22 mouse cellular contexts compared by ENCODE assay signal in genomic region chr1:63508801-63509200, GRCm38 (mm10).
DNase-seq lines count a peak whose midpoint lies in the region; ATAC-seq and TF ChIP-seq lines count a peak whose summit lies in the region.
"Had no signal": no experiment of that assay in that cellular context is flagged by ENCODE, and none has a peak within 500 bp of the region (broad histone marks: within the 10 kb centered on the region; RNA-seq: fewer than 3 reads in every experiment).

No protein-coding gene starts in this region.

- no peak for TF ChIP-seq POLR2A in brain, embryonic 14.5 days (IDR thresholded peaks at IDR 0.05; ENCODE audit: borderline replicate concordance, extremely low read depth, insufficient read depth, insufficient read length, poor library complexity, severe bottlenecking)

- ATAC-seq in cerebellum, adult (ENCODE audit: insufficient number of reproducible peaks, low FRiP score, low TSS enrichment) = peak; percentile 53; the same call in 1 of the 2 replicates
- 0 out of 2 replicates have a peak, but pooled peaks have one; percentile 23 for ATAC-seq in hindbrain, embryonic 15.5 days (ENCODE audit: low FRiP score, low read depth)
- ATAC-seq in hindbrain, embryonic 11.5 days (ENCODE audit: low FRiP score) = no peak
- peak; percentile 69 for ATAC-seq in neural tube, embryonic 15.5 days (ENCODE audit: low FRiP score)
- no peak for ATAC-seq in forebrain, embryonic 16.5 days
- ATAC-seq: CD4-positive, CD25-positive, alpha-beta regulatory T cell, adult 4 months; forebrain, embryonic 13.5 days had no signal

- WGBS in hindbrain, embryonic 15.5 days = 45% methylated on average over 4 of the region's 4 CpGs
- 73% methylated on average over 4 of the region's 4 CpGs for WGBS in hindbrain, embryonic 11.5 days
- WGBS in neural tube, embryonic 15.5 days = 36% methylated on average over 4 of the region's 4 CpGs
- WGBS in forebrain, embryonic 16.5 days = 49% methylated on average over 4 of the region's 4 CpGs

- DNase-seq in cerebellum, adult 11-12 months = no peak
- DNase-seq in hindbrain, embryonic 11.5 days (ENCODE audit: low spot score) = no peak
- DNase-seq in brain, embryonic 14.5 days (ENCODE audit: low read depth) = peak; percentile 36
- no peak for DNase-seq in thymus, adult 18-20 months
- DNase-seq: adrenal gland, adult 8-10 months; B cell, adult 2 months; cerebellum, adult 2 months; cerebellum, postnatal 10 days; gastrocnemius, adult 2 months; gastrocnemius, postnatal 36 days; heart, adult 18-20 months; heart, postnatal 14 days had no signal

- no peaks in the 10 kb centered on the region for H3K9me3 ChIP-seq in hindbrain, embryonic 15.5 days
- no peaks in the 10 kb centered on the region for H3K9me3 ChIP-seq in hindbrain, embryonic 11.5 days (ENCODE audit: control insufficient read depth, low read length)
- no peaks in the 10 kb centered on the region for H3K9me3 ChIP-seq in neural tube, embryonic 15.5 days (replicated peaks)
- H3K9me3 ChIP-seq in forebrain, embryonic 16.5 days (ENCODE audit: control insufficient read depth, low read length) = no peaks in the 10 kb centered on the region
- H3K9me3 ChIP-seq: embryonic facial prominence, embryonic 10.5 days; forebrain, embryonic 13.5 days; G1E; heart, embryonic 15.5 days had no signal

- H3K9ac ChIP-seq in hindbrain, embryonic 15.5 days = no peak overlapping the region
- H3K9ac ChIP-seq in hindbrain, embryonic 11.5 days (ENCODE audit: low read depth, low read length) = no peak overlapping the region
- no peak overlapping the region for H3K9ac ChIP-seq in neural tube, embryonic 15.5 days (replicated peaks)
- H3K9ac ChIP-seq in forebrain, embryonic 16.5 days (replicated peaks; ENCODE audit: low read depth, low read length) = no peak overlapping the region
- H3K9ac ChIP-seq: forebrain, embryonic 13.5 days; heart, embryonic 15.5 days had no signal

- H3K27ac ChIP-seq in hindbrain, embryonic 15.5 days (replicated peaks) = no peak overlapping the region
- H3K27ac ChIP-seq in hindbrain, embryonic 11.5 days (ENCODE audit: low read depth, low read length) = no peak overlapping the region
- H3K27ac ChIP-seq in neural tube, embryonic 15.5 days (replicated peaks) = no peak overlapping the region
- H3K27ac ChIP-seq in forebrain, embryonic 16.5 days (ENCODE audit: low read length) = no peak overlapping the region
- H3K27ac ChIP-seq: embryonic facial prominence, embryonic 10.5 days; forebrain, embryonic 13.5 days; gastrocnemius, adult 2 months; heart, embryonic 15.5 days had no signal

- no peak for TF ChIP-seq CTCF in brain, embryonic 14.5 days (IDR thresholded peaks at IDR 0.05; ENCODE audit: borderline replicate concordance, extremely low read depth, insufficient read depth, insufficient read length)

- no peaks in the 10 kb centered on the region for H3K4me1 ChIP-seq in hindbrain, embryonic 15.5 days (replicated peaks)
- H3K4me1 ChIP-seq in hindbrain, embryonic 11.5 days (replicated peaks; ENCODE audit: control insufficient read depth, insufficient read depth, low read length) = no peaks in the 10 kb centered on the region
- peaks cover 4% of the 10 kb centered on the region; the same call in 1 of the 2 replicates for H3K4me1 ChIP-seq in neural tube, embryonic 15.5 days
- H3K4me1 ChIP-seq in forebrain, embryonic 16.5 days (replicated peaks; ENCODE audit: control insufficient read depth, insufficient read depth, low read length) = no peaks in the 10 kb centered on the region
- H3K4me1 ChIP-seq: forebrain, embryonic 13.5 days; heart, embryonic 15.5 days had no signal

- no peaks in the 10 kb centered on the region for H3K27me3 ChIP-seq in hindbrain, embryonic 15.5 days
- no peaks in the 10 kb centered on the region for H3K27me3 ChIP-seq in hindbrain, embryonic 11.5 days (ENCODE audit: control insufficient read depth, insufficient read depth, low read length)
- no peaks in the 10 kb centered on the region for H3K27me3 ChIP-seq in neural tube, embryonic 15.5 days (replicated peaks)
- no peaks in the 10 kb centered on the region for H3K27me3 ChIP-seq in forebrain, embryonic 16.5 days (replicated peaks; ENCODE audit: control insufficient read depth, insufficient read depth, low read length)
- H3K27me3 ChIP-seq: forebrain, embryonic 13.5 days; heart, embryonic 15.5 days had no signal

- no peak overlapping the region for H3K4me2 ChIP-seq in hindbrain, embryonic 15.5 days
- H3K4me2 ChIP-seq in hindbrain, embryonic 11.5 days (replicated peaks; ENCODE audit: low read depth, low read length) = no peak overlapping the region
- no peak overlapping the region for H3K4me2 ChIP-seq in neural tube, embryonic 15.5 days
- H3K4me2 ChIP-seq in forebrain, embryonic 16.5 days (ENCODE audit: low read length) = no peak overlapping the region
- H3K4me2 ChIP-seq: forebrain, embryonic 13.5 days; heart, embryonic 11.5 days; heart, embryonic 15.5 days had no signal

- H3K4me3 ChIP-seq in hindbrain, embryonic 15.5 days = no peak overlapping the region
- no peak overlapping the region for H3K4me3 ChIP-seq in hindbrain, embryonic 11.5 days (ENCODE audit: low read depth, low read length)
- H3K4me3 ChIP-seq in neural tube, embryonic 15.5 days (replicated peaks) = no peak overlapping the region
- H3K4me3 ChIP-seq in forebrain, embryonic 16.5 days (replicated peaks; ENCODE audit: low read length) = no peak overlapping the region
- H3K4me3 ChIP-seq: embryonic facial prominence, embryonic 10.5 days; forebrain, embryonic 13.5 days; gastrocnemius, adult 2 months; heart, embryonic 15.5 days had no signal

- no peaks in the 10 kb centered on the region for H3K36me3 ChIP-seq in hindbrain, embryonic 15.5 days
- no peaks in the 10 kb centered on the region for H3K36me3 ChIP-seq in hindbrain, embryonic 11.5 days (ENCODE audit: control insufficient read depth, insufficient read depth, low read length)
- H3K36me3 ChIP-seq in neural tube, embryonic 15.5 days = no peaks in the 10 kb centered on the region
- no peaks in the 10 kb centered on the region for H3K36me3 ChIP-seq in forebrain, embryonic 16.5 days (ENCODE audit: control insufficient read depth, insufficient read depth)
- H3K36me3 ChIP-seq: embryonic facial prominence, embryonic 10.5 days; G1E; heart, embryonic 15.5 days had no signal

Comparison
In these comparisons a context has a peak if more than half of its experiments do, and no peak if none do; other contexts are left out.
1. ATAC-seq: peak in cerebellum, adult (single experiment), hindbrain, embryonic 15.5 days (single experiment) and neural tube, embryonic 15.5 days (single experiment); none in hindbrain, embryonic 11.5 days (single experiment) and forebrain, embryonic 16.5 days (single experiment).